Mouse (Mus musculus): ENCODE measurements around the gene V1rd19. TPM values are rescaled to one million over a fixed set of nuclear protein-coding genes. Genes with fewer than 3 reads are reported as not detected.

The V1rd19 gene
- polyA plus RNA-seq (2012; rRNA removed; ENCODE audit: low replicate concordance), result not detected in 2 replicates

GRCm38 (mm10) chr7:24001391-24001790 is at the start of gene V1rd19:
Gene V1rd19 (plus strand): TSS chr7:24001691.

DNA sequence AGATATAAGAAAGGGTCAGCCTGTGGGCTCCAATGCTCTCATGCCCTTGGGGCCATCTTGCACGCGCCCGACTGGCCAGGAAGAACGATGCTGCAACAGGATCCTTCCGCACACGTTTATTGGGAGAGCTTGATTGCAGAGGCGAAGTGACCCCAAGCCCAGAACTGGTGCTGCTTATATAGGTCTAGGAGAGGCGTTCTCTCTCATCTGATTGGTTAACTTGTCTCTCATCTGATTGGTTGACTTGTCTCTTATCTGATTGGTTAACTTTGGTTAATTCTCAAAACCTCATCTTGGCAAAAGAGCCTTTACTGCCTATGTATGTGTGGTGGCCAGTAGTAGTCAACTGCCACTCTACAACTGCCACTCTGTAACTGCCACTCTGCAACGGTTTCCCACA is 27.2 kb upstream of the V1rd19 start, which contains the start of gene Vmn1r181:
Vmn1r181 (plus strand) TSS at position 301 of the 400 bp plus-strand sequence.

DNA sequence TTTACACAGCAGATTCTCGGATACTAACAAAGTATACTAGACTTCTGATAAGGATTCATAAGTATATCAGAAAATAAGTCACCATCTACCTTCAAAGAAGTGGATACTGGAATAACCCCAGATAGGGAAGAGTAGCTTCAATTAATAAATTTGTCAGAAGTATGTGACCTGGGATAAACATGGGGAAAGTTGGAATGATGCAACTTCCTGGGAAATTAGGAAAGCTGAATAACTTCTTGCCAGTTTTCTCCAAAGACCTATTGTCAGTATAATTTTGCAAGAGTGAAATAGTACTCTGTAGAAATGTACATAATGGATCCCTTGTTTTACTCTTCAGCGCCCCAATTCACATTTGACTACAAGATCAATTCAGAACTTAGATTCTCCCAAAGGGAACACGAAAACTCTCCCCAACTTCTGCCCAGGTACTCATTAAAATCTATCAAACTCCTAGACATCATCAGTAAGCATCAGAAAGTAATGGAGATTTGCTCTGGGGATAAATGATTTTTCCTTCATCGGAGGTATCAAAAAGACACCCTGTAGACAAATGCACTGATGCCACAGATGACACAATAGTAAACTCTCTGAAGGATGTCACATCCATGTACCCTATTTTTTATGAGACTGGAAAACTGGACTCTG is 51.3 kb downstream of the V1rd19 start, which contains the start of gene Vmn1r183:
Vmn1r183 (plus strand) TSS at position 595 of the 645 bp plus-strand sequence.

Other genes with a start within 250 kb of the V1rd19 start
- not detected in 2 replicates for gene Vmn1r174, start 249.4 kb upstream of the V1rd19 start, polyA plus RNA-seq (2012; rRNA removed; ENCODE audit: low replicate concordance)
- gene Vmn1r175, start 191.0 kb upstream of the V1rd19 start, polyA plus RNA-seq (2012; rRNA removed; ENCODE audit: low replicate concordance), result not detected in 2 replicates
- not detected in 2 replicates for gene Vmn1r176, start 164.3 kb upstream of the V1rd19 start, polyA plus RNA-seq (2012; rRNA removed; ENCODE audit: low replicate concordance)
- gene Vmn1r177, start 135.2 kb upstream of the V1rd19 start, polyA plus RNA-seq (2012; rRNA removed; ENCODE audit: low replicate concordance), result not detected in 2 replicates
- not detected in 2 replicates for gene Vmn1r178, start 109.7 kb upstream of the V1rd19 start, polyA plus RNA-seq (2012; rRNA removed; ENCODE audit: low replicate concordance)
- gene Vmn1r179, start 74.7 kb upstream of the V1rd19 start, polyA plus RNA-seq (2012; rRNA removed; ENCODE audit: low replicate concordance), result not detected in 2 replicates
- gene Vmn1r180, start 51.1 kb upstream of the V1rd19 start, polyA plus RNA-seq (2012; rRNA removed; ENCODE audit: low replicate concordance), result not detected in 2 replicates
- not detected in 2 replicates for gene Vmn1r181, start 27.1 kb upstream of the V1rd19 start, polyA plus RNA-seq (2012; rRNA removed; ENCODE audit: low replicate concordance)
- not detected in 2 replicates for gene Vmn1r183, start 51.6 kb downstream of the V1rd19 start, polyA plus RNA-seq (2012; rRNA removed; ENCODE audit: low replicate concordance)
- 10.7 and 14.6 TPM in 2 replicates for gene Zfp180, start 80.2 kb downstream of the V1rd19 start, polyA plus RNA-seq (2012; rRNA removed; ENCODE audit: low replicate concordance)
- gene Zfp112, start 110.6 kb downstream of the V1rd19 start, polyA plus RNA-seq (2012; rRNA removed; ENCODE audit: low replicate concordance), result 1.1 and 2.0 TPM in 2 replicates
- 7.0 and 8.8 TPM in 2 replicates for gene Zfp235, start 132.5 kb downstream of the V1rd19 start, polyA plus RNA-seq (2012; rRNA removed; ENCODE audit: low replicate concordance)
- 0.39 and 0.66 TPM in 2 replicates for gene Zfp114, start 173.4 kb downstream of the V1rd19 start, polyA plus RNA-seq (2012; rRNA removed; ENCODE audit: low replicate concordance)
- 1.3 and 2.8 TPM in 2 replicates for gene Zfp111, start 209.8 kb downstream of the V1rd19 start, polyA plus RNA-seq (2012; rRNA removed; ENCODE audit: low replicate concordance)
- 0.81 and 1.4 TPM in 2 replicates for gene Zfp109, start 235.9 kb downstream of the V1rd19 start, polyA plus RNA-seq (2012; rRNA removed; ENCODE audit: low replicate concordance)

Measured in mammary gland, adult 2 months (tissue).